Mouse (Mus musculus) forebrain, embryonic 13.5 days (tissue): Measurements from ENCODE around the gene Itgb2. TPM values are rescaled to one million over a fixed set of nuclear protein-coding genes. Genes with fewer than 3 reads are reported as not detected.

ENCODE experiments used
- ATAC-seq: fragments of 200-750 bp; cut with Nextera tagmentation; 2 replicates; pipeline ENCODE4 v1.8.0; 2017
- H3K27ac ChIP-seq: fragments of 300-500 bp; sonication (generic); 2 replicates; pipeline ENCODE4 v1.5.1; 2015; ENCODE audit warnings: inconsistent platforms, mild to moderate bottlenecking, moderate library complexity
- H3K27me3 ChIP-seq: fragments of 300-500 bp; sonication (generic); 2 replicates; pipeline ENCODE4 v1.6.1; 2015; ENCODE audit warnings: mild to moderate bottlenecking, inconsistent platforms
- H3K36me3 ChIP-seq: fragments of 300-500 bp; sonication (generic); 2 replicates; pipeline ENCODE4 v1.6.1; 2015; ENCODE audit warnings: mild to moderate bottlenecking, inconsistent platforms; ENCODE audit not compliant: poor library complexity, severe bottlenecking
- H3K4me1 ChIP-seq: fragments of 300-500 bp; sonication (generic); 2 replicates; pipeline ENCODE4 v1.6.1; 2015; ENCODE audit warnings: inconsistent platforms
- H3K4me2 ChIP-seq: fragments of 300-500 bp; sonication (generic); 2 replicates; pipeline ENCODE4 v1.6.1; 2015; ENCODE audit warnings: inconsistent platforms, mild to moderate bottlenecking, moderate library complexity
- H3K4me3 ChIP-seq: fragments of 300-500 bp; sonication (generic); 2 replicates; pipeline ENCODE4 v1.5.1; 2015; ENCODE audit warnings: mild to moderate bottlenecking, inconsistent platforms
- H3K9ac ChIP-seq: fragments of 300-500 bp; sonication (generic); 2 replicates; pipeline ENCODE4 v1.6.1; 2015; ENCODE audit warnings: mild to moderate bottlenecking, inconsistent platforms
- H3K9me3 ChIP-seq: fragments of 300-500 bp; sonication (generic); replicated peaks from 2 replicates; pipeline ENCODE4 v1.6.1; 2016; ENCODE audit warnings: inconsistent platforms
- WGBS: fragments of 180-500 bp; shearing (Covaris S2); methylation state at CpG from one replicate; pipeline ENCODE4 v1.1.7; 2015; 5-methylcytosine and 5-hydroxymethylcytosine counted together
- polyA plus RNA-seq: library from polyadenylated mRNA; unstranded; fragments of >200 nt; fragmentation: Nextera tagmentation; extraction: Ambion mirVana; gene quantifications from 2 replicates; pipeline ENCODE4 v1.2.1, GENCODE M21; 2015

The Itgb2 gene
- polyA plus RNA-seq, 1 experiment from 2014 or later, result 0.34 TPM

DNA sequence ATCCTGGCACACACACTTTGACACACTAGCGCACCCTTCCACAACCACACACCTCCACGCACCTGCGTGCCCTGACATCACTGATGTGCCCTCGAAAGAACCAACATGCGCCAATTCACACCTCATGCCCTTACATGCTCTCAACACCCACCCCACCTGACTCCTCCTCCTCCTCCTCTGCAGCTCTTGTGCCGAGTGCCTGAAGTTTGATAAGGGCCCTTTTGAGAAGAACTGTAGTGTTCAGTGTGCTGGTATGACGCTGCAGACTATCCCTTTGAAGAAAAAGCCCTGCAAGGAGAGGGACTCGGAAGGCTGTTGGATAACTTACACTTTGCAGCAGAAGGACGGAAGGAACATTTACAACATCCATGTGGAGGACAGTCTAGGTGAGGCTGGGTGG is 30.8 kb downstream of the Itgb2 start:
- Histone ChIP-seq H3K36me3 (no peaks in the 10 kb centered on the region), H3K27me3 (no peaks in the 10 kb centered on the region), H3K4me1 (no peaks in the 10 kb centered on the region), H3K4me2 (no peak overlapping the region), H3K4me3 (no peak overlapping the region), H3K9ac (no peak overlapping the region), H3K27ac (no peak overlapping the region), H3K9me3 (no peaks in the 10 kb centered on the region)
- ATAC-seq, result no peak
- 89% methylated on average over 9 of the region's 9 CpGs for WGBS

DNA sequence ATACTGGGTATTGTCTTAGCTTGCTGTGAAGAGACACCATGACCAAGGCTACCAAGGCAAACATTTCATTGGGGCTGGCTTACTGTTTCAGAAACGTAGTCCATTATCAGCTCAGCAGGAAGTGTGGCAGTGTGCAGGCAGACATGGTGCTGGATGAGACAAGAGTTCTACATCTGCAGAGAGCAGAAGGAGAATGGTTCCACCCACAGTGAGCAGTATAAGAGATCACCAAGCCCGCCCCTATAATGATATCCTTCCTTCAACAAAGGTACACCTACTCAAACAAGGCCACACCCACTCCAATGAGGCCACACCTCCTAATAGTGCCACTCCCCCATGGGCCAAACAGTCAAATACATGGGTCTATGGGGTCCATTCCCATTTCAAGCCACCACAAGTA is 31.5 kb downstream of the Itgb2 start:
- no peak overlapping the region for H3K9ac ChIP-seq
- no peak overlapping the region for H3K27ac ChIP-seq
- no peaks in the 10 kb centered on the region for H3K9me3 ChIP-seq
- no peaks in the 10 kb centered on the region for H3K36me3 ChIP-seq
- H3K4me3 ChIP-seq, result no peak overlapping the region
- 75% methylated on average over 2 of the region's 2 CpGs for WGBS
- H3K4me2 ChIP-seq, result no peak overlapping the region
- no peaks in the 10 kb centered on the region for H3K4me1 ChIP-seq
- H3K27me3 ChIP-seq, result no peaks in the 10 kb centered on the region
- ATAC-seq, result no peak

DNA sequence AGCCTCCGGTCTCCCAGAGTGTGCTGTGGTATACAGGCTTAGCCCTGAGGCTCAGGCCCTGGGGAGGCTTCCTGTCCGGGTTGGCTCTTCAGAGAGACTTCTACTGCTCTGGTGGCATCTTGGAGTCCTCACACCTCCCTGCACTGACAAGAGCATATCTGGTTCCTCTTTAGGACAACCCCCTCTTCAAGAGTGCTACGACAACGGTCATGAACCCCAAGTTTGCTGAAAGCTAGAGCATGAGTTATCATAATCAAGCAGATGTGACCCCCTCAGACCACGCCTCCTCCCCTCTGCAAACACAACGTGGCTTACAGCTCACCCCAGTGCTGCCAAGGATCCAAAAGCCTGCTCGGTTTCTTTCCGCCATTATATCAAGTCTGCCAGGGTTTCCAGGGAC is 35.0 kb downstream of the Itgb2 start:
- 80% methylated on average over 8 of the region's 8 CpGs for WGBS
- Histone ChIP-seq H3K9ac (no peak overlapping the region), H3K27me3 (no peaks in the 10 kb centered on the region), H3K4me3 (no peak overlapping the region), H3K4me1 (no peaks in the 10 kb centered on the region), H3K36me3 (no peaks in the 10 kb centered on the region), H3K4me2 (no peak overlapping the region), H3K9me3 (no peaks in the 10 kb centered on the region), H3K27ac (no peak overlapping the region)
- no peak for ATAC-seq

DNA sequence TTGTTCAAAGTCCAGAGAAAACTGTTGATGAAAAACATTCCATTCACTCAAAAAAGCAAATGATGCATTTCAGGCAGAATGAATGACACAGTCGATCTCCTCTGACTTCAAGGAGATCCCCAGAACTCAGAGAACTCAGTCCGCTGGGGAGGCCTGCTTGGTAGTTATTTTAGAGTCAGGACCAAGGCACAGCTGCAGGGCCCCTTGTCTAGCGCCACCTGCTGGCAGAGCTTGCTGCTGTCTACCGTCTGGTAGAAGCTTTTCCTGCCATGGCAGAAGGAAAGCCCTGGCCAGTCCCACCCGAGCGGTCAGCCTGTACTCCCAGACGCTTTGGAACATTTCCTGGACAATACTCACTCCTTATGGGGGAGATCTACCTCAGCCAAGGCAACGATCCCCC is 36.6 kb downstream of the Itgb2 start:
- H3K9me3 ChIP-seq, result no peaks in the 10 kb centered on the region
- H3K27me3 ChIP-seq, result no peaks in the 10 kb centered on the region
- no peak overlapping the region for H3K9ac ChIP-seq
- H3K27ac ChIP-seq, result no peak overlapping the region
- no peak overlapping the region for H3K4me3 ChIP-seq
- H3K4me2 ChIP-seq, result no peak overlapping the region
- 34% methylated on average over 8 of the region's 8 CpGs for WGBS
- H3K4me1 ChIP-seq, result no peaks in the 10 kb centered on the region
- no peak for ATAC-seq
- no peaks in the 10 kb centered on the region for H3K36me3 ChIP-seq

DNA sequence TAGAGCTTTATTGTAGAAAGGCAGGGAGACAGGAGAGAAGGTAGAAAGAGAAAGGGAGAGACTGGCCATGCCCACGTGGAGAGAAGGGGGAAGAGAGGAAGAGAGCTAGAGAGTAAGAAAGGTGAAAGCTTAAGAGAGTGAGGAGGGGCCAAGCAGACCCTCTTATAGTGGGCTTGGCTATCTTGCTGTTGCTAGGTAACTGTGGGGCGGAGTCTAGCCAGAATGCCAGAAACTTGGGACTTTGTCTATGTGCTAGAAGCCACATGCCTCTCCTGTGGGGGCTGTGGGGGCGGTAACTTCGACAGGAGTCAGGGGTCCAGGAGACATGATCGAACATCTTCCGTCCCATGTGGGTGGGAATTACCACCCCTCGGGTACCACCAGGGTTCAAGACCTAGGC is 39.4 kb downstream of the Itgb2 start:
- Histone ChIP-seq H3K4me3 (no peak overlapping the region), H3K4me1 (no peaks in the 10 kb centered on the region), H3K9me3 (no peaks in the 10 kb centered on the region), H3K4me2 (no peak overlapping the region), H3K9ac (no peak overlapping the region), H3K36me3 (no peaks in the 10 kb centered on the region), H3K27me3 (no peaks in the 10 kb centered on the region), H3K27ac (no peak overlapping the region)
- 37% methylated on average over 7 of the region's 7 CpGs for WGBS
- ATAC-seq, result no peak

DNA sequence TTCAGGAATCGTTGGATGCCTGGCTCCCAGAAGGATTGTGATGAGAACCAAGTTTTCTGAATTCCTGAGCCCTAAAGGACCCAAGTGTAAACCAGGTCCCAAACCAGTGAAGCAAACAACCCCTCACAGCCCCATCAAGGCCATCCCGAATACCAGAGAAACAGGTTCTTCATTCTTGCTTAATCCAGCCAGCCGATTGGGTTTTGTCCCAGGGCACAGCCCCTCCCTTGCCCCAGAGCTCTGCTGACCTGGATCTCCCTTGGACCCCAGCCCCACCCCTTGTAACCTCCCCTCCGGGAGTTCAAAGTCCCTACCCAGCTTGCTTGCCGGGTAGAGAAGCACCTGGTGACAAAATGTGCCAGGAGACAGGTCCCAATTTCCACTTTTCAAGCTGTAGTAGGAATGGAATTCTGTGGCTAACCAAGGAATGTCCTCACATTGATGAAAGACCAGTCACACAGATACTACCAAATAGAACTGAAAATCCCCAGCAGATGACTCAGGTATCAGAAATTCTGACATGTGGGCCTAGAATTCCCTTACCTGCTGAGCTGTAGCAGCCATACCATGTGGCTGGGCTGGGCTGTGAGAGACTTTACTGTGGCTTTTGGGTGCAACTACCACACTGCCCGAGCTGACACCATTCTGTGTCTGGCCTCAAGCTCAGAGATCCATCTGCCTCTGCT is 40.1 kb downstream of the Itgb2 start:
- no peak overlapping the region for H3K27ac ChIP-seq
- no peak overlapping the region for H3K4me3 ChIP-seq
- 60% methylated on average over 6 of the region's 6 CpGs for WGBS
- H3K4me2 ChIP-seq, result no peak overlapping the region
- ATAC-seq, result no peak
- H3K4me1 ChIP-seq, result no peaks in the 10 kb centered on the region
- H3K9ac ChIP-seq, result no peak overlapping the region
- no peaks in the 10 kb centered on the region for H3K36me3 ChIP-seq
- no peaks in the 10 kb centered on the region for H3K27me3 ChIP-seq
- no peaks in the 10 kb centered on the region for H3K9me3 ChIP-seq

DNA sequence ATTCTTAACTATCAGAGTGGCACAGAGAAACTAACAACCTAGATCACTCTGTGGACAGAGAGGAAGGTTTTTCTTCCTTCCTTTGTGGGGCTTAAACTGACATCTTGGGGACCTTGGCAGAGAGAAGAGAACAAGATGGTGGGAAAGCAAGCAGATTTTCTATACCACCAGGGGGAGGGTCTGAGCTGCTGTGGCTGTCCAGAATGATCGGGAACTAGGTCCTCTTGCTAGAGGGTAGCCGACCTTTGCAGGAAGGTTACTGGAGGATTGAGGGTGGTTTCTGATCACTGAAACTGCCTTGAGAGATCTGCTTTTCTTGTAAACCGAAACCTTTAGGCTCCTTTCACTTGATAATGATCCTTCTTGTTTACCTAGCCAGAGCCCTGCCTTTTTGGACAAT is 42.2 kb downstream of the Itgb2 start:
- H3K4me3 ChIP-seq, result no peak overlapping the region
- no peaks in the 10 kb centered on the region for H3K4me1 ChIP-seq
- 42% methylated on average over 3 of the region's 3 CpGs for WGBS
- no peak overlapping the region for H3K4me2 ChIP-seq
- no peak overlapping the region for H3K9ac ChIP-seq
- H3K9me3 ChIP-seq, result no peaks in the 10 kb centered on the region
- H3K27ac ChIP-seq, result no peak overlapping the region
- no peaks in the 10 kb centered on the region for H3K36me3 ChIP-seq
- ATAC-seq, result no peak
- H3K27me3 ChIP-seq, result no peaks in the 10 kb centered on the region

DNA sequence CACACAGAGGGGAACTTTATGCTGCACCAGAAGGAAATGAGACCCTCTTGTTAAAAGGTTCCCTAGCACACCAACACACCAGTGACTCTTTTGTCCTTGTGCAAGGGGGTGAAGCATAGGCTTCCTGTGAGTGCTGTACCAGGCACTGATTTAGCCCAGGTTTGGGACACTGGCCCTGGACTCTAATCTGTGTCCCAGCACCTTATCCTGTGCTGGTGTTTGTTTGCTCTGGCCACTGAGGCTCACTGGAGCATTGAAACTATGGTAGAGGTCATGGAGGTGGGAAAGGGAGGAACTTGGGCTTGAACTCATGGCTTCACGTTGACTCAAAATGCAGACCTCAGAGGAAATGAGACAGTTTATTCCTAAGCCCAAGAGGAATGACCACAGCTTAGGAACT is 43.1 kb downstream of the Itgb2 start:
- no peak for ATAC-seq
- Histone ChIP-seq H3K27ac (no peak overlapping the region), H3K36me3 (no peaks in the 10 kb centered on the region), H3K27me3 (no peaks in the 10 kb centered on the region), H3K9me3 (no peaks in the 10 kb centered on the region), H3K4me3 (no peak overlapping the region), H3K4me1 (no peaks in the 10 kb centered on the region), H3K4me2 (no peak overlapping the region), H3K9ac (no peak overlapping the region)
- 74% methylated on average over 1 of the region's 1 CpGs for WGBS

DNA sequence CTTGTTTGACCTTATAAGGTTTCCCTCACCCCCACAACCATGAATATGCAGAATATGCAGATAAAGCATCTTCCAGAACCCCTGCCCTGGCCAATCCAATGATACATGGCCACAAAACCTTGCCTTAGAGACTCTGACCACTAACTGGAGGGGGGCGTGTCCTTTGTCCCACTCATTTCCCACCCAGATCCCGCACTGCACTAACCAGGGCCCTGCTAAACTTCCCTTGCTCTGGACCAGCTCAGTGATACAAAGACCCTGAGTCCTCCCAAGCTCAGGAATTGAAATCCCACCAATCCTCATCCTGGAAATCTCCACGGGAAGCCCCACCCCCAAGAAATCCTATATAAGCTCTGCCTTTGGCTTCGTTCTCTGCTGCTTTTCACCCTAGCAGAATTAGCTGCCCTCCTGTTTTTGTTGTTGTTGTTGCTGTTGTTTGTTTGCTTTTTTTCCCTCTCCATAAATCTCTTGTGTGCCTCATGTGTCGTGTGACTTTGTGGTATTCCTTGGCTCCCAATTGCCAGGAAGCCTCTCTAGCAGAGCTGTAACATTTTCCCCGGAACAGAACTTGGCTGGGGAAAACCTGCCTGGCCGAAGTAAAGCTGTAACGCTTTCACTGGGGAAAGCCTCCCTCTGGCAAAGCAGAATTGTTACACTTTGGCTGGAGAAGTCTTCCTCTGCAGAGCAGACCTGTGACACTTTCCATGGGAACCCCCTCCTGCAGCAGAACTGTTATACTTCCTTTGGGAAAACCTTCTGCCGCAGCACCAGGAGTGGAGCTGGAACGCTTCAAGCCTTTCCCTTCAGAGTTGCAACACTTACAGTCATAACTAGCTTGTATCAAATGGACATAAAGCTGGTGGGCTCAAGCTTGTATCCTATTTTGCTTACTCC is 50.2 kb downstream of the Itgb2 start:
- WGBS, result 69% methylated on average over 10 of the region's 10 CpGs
- Histone ChIP-seq H3K27me3 (no peaks in the 10 kb centered on the region), H3K4me3 (no peak overlapping the region), H3K27ac (no peak overlapping the region), H3K9ac (no peak overlapping the region), H3K36me3 (no peaks in the 10 kb centered on the region), H3K4me1 (peaks cover 27% of the 10 kb centered on the region), H3K4me2 (0 out of 2 replicates have a peak overlapping the region, but pooled peaks have one; percentile 74), H3K9me3 (no peaks in the 10 kb centered on the region)
- no peak for ATAC-seq

DNA sequence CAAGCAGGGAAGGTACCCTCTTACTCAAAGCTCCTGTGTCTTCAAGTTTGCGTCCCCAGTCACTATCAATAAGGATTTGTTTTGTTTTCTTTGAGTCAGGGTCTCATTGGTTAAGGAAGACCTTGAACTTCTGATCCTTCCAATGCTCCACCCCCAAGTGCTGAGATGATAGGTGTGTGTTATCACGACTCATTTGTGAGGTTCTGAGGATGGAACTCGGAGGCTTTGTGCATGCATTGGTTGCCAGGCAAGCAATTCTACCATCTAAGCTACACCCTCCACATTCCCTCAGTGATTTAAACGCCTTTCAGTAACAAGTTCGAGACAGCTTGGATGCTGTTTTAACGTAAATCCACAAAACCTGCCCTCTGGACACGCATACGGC is 51.0 kb downstream of the Itgb2 start:
- Histone ChIP-seq H3K4me1 (peaks cover 27% of the 10 kb centered on the region), H3K27ac (peak overlapping the region; percentile 72), H3K36me3 (no peaks in the 10 kb centered on the region), H3K9ac (peak overlapping the region; percentile 91), H3K4me3 (peak overlapping the region; percentile 90), H3K27me3 (no peaks in the 10 kb centered on the region), H3K9me3 (no peaks in the 10 kb centered on the region), H3K4me2 (peak overlapping the region; percentile 74)
- WGBS, result 14% methylated on average over 8 of the region's 8 CpGs
- ATAC-seq, result peak; percentile 19

DNA sequence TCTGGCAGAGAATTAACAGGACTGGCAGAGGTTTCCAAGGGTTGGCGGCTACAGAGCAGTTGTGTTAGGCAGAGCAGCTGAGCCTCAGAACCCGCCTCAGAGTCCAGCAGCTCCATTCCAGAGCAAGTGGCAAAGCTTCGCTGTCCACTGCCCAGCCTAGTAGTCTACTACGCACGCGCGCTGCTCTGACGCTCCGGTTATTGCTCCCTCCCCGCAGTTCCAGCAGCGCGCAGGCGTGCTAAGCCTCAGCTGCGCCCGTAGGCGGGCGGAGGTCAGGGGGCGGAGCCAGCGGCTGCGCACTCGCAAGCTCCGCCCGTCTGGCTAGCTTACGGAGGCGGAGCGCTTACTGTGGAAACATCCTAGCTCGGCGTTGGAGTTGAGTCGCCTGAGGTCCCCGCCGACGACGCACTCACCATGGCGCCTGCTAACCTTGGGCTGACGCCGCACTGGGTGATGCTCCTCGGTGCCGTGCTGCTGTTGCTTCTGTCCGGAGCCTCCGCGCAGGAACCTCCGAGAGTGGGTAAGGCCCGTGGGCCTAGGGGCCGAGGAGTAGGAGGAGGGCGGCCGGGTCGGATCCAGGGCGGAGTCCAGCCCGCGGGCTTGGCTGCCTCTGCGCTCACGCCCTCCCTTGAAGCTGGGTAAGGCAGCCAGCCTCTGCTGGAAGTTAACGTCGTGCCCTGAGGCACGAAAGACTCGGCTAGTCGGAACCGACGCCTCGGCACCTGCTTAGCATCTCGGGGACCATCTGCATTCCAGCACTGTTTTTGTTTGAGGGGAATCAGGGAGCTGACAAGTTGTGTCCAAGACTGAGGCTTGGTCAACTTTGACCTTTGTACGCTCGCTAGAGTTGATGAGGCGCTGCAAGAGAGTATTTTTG is 51.6 kb downstream of the Itgb2 start, which contains the start of gene Pttg1ip:
Gene Pttg1ip (plus strand): TSS at position 313 of the 877 bp plus-strand sequence.
- peak; percentile 98 for ATAC-seq
- Histone ChIP-seq H3K9ac (peak within 1 kb of the TSS; percentile 91), H3K27ac (peak within 1 kb of the TSS; percentile 83), H3K4me1 (peaks cover 27% of the 10 kb centered on the region), H3K27me3 (no peaks in the 10 kb centered on the region), H3K9me3 (no peaks in the 10 kb centered on the region), H3K4me2 (peak within 1 kb of the TSS; percentile 74), H3K4me3 (peak within 1 kb of the TSS; percentile 90), H3K36me3 (no peaks in the 10 kb centered on the region)
- under 1% methylated on average over 64 of the region's 64 CpGs for WGBS

DNA sequence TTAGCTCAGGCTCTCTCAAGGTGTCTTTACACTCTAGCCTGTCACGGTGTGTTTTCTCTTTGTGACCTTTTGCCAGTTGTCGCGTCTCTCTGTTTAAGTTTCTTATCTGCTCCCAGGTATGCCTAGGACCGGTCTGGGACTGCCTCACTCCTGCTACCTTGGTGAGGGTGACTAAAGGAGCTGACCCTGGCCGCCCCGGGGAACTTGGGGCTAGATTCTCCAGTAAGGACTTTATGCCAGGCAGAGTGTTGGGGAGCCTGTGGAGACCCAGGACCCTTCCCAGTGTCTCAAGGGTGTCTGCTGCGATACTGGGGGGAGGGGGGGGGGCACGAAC is 52.2 kb downstream of the Itgb2 start:
- Histone ChIP-seq H3K4me2 (peak overlapping the region; percentile 74), H3K9me3 (no peaks in the 10 kb centered on the region), H3K4me3 (peak overlapping the region; percentile 90), H3K9ac (peak overlapping the region; percentile 91), H3K27me3 (no peaks in the 10 kb centered on the region), H3K4me1 (peaks cover 27% of the 10 kb centered on the region), H3K36me3 (peaks cover under 1% of the 10 kb centered on the region; the same call in 1 of the 2 replicates), H3K27ac (no peak overlapping the region; the same call in 1 of the 2 replicates)
- WGBS, result 12% methylated on average over 8 of the region's 8 CpGs
- no peak for ATAC-seq
